Comparison of ENCODE assay signal across 21 mouse cellular contexts in genomic region chr9:42850063-42850462, GRCm38 (mm10).
"Had no signal": no experiment of that assay in that cellular context is flagged by ENCODE, and none has a peak within 500 bp of the region (broad histone marks: within the 10 kb centered on the region; RNA-seq: fewer than 3 reads in every experiment).

No protein-coding gene starts in this region.

- H3K9ac ChIP-seq: heart, embryonic 13.5 days; heart, embryonic 15.5 days; hindbrain, embryonic 13.5 days; hindbrain, embryonic 15.5 days; limb, embryonic 13.5 days; limb, embryonic 15.5 days; liver, embryonic 12.5 days had no signal

- ATAC-seq: forebrain, embryonic 16.5 days; hindbrain, postnatal 0 days; liver, embryonic 12.5 days had no signal

- H3K4me1 ChIP-seq: heart, embryonic 15.5 days; liver, embryonic 12.5 days had no signal

- H3K27ac ChIP-seq: gastrocnemius, adult 2 months; heart, embryonic 13.5 days; heart, embryonic 15.5 days; hindbrain, embryonic 10.5 days; hindbrain, embryonic 13.5 days; hindbrain, embryonic 15.5 days; hindbrain, postnatal 0 days; limb, embryonic 13.5 days; limb, embryonic 15.5 days; liver, embryonic 12.5 days had no signal

- H3K27me3 ChIP-seq: hindbrain, embryonic 15.5 days; limb, embryonic 13.5 days; liver, embryonic 12.5 days had no signal

- H3K36me3 ChIP-seq: heart, embryonic 13.5 days; heart, embryonic 15.5 days; hindbrain, embryonic 10.5 days; hindbrain, embryonic 13.5 days; hindbrain, embryonic 15.5 days; limb, embryonic 13.5 days; limb, embryonic 15.5 days; liver, embryonic 12.5 days had no signal

- H3K4me3 ChIP-seq: gastrocnemius, adult 2 months; heart, embryonic 13.5 days; heart, embryonic 15.5 days; hindbrain, embryonic 10.5 days; hindbrain, embryonic 13.5 days; hindbrain, embryonic 15.5 days; limb, embryonic 13.5 days; limb, embryonic 15.5 days; liver, embryonic 12.5 days had no signal

- H3K9me3 ChIP-seq: heart, embryonic 13.5 days; heart, embryonic 15.5 days; hindbrain, embryonic 10.5 days; hindbrain, embryonic 13.5 days; hindbrain, embryonic 15.5 days; limb, embryonic 13.5 days; limb, embryonic 15.5 days; liver, embryonic 12.5 days had no signal

- H3K4me2 ChIP-seq: heart, embryonic 11.5 days; heart, embryonic 13.5 days; heart, embryonic 15.5 days; hindbrain, embryonic 13.5 days; hindbrain, embryonic 15.5 days; limb, embryonic 13.5 days; limb, embryonic 15.5 days; liver, embryonic 12.5 days had no signal

- DNase-seq: gastrocnemius, adult 2 months; gastrocnemius, postnatal 10 days; gastrocnemius, postnatal 25 days; heart, adult 18-20 months; heart, postnatal 4 days; kidney, adult 18-20 months; kidney, adult 8-10 months; kidney, postnatal 10 days; kidney, postnatal 36 days; left cerebral cortex, postnatal 4 days had no signal
